Mouse (Mus musculus): Measurements from ENCODE around the gene Ret. TPM values are rescaled to one million over a fixed set of nuclear protein-coding genes. Genes with fewer than 3 reads are reported as not detected.

Gene Ret
- polyA plus RNA-seq, 1 experiment from 2014 or later, result 1.3 TPM

DNA sequence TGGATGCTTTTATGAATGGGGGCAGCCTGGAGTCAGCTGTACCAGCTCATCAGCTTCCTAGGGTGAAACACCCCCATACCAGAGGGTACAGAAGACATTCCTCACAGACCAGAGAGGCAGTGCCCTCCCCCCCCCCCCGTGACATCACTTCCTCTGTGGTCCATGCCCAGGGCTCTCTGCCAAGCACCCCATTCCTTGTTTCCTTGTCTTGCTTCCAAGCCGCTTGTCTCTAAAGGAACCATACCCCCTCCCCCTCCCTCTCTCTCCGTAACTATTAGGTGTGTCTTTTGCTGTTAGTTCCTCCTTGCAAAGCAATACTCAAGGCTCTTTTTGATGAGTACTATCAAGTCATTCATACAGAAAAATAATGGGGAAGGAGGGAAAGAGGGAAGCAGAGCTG is 4.6 kb downstream of the Ret start:
- WGBS, result 7% methylated on average over 3 of the region's 3 CpGs
- Histone ChIP-seq H3K4me2 (replicated peaks; ENCODE audit: low read depth, low read length) (no peak overlapping the region), H3K9me3 (ENCODE audit: low read length) (no peaks in the 10 kb centered on the region), H3K4me3 (ENCODE audit: low read depth, low read length) (no peak overlapping the region), H3K36me3 (ENCODE audit: insufficient read depth, low read length) (no peaks in the 10 kb centered on the region), H3K4me1 (ENCODE audit: insufficient read depth, low read depth, low read length) (no peaks in the 10 kb centered on the region; the same call in 1 of the 2 replicates), H3K27ac (ENCODE audit: low read length) (no peak overlapping the region), H3K27me3 (replicated peaks; ENCODE audit: insufficient read depth, low read length) (peaks cover 32% of the 10 kb centered on the region), H3K9ac (replicated peaks; ENCODE audit: low read depth) (no peak overlapping the region)
- ATAC-seq (no peak), DNase-seq (ENCODE audit: low spot score) (peak; percentile 24)
- TF ChIP-seq EP300 (IDR thresholded peaks at IDR 0.05) (no peak), CTCF (IDR thresholded peaks at IDR 0.05) (no peak)

GRCm38 (mm10) chr6:118192199-118192598 is 5.3 kb downstream of the Ret start:
- peak; percentile 37 for ATAC-seq
- no peaks in the 10 kb centered on the region for H3K36me3 ChIP-seq (ENCODE audit: insufficient read depth, low read length)

DNA sequence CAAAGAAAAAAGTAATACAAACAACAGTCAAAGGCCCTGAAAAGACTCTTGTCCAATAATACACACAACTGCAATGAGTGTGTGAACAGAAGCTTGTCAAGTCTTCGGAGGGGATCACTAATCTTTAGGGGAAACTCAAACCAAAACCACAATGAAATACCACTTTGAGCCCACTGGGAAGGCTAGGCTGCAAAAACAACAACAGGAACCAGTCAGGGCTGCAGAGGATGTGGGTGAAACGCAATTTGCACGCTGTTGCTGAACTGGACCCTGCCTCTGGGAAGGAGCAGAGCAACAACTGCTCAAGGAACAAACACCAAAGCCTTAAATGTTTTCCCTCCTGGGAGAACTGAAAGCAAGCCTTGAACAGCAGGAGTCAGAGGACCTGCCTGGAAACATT is 7.8 kb downstream of the Ret start:
- TF ChIP-seq CTCF (IDR thresholded peaks at IDR 0.05) (no peak), EP300 (IDR thresholded peaks at IDR 0.05) (no peak)
- ATAC-seq (no peak), DNase-seq (ENCODE audit: low spot score) (no peak)
- no peaks in the 10 kb centered on the region for H3K9me3 ChIP-seq (ENCODE audit: low read length)
- WGBS, result 54% methylated on average over 3 of the region's 3 CpGs
- H3K27ac ChIP-seq (ENCODE audit: low read length), result no peak overlapping the region
- no peak overlapping the region for H3K4me3 ChIP-seq (ENCODE audit: low read depth, low read length)
- H3K4me1 ChIP-seq (ENCODE audit: insufficient read depth, low read depth, low read length), result no peaks in the 10 kb centered on the region
- H3K36me3 ChIP-seq (ENCODE audit: insufficient read depth, low read length), result no peaks in the 10 kb centered on the region
- no peak overlapping the region for H3K4me2 ChIP-seq (replicated peaks; ENCODE audit: low read depth, low read length)
- H3K9ac ChIP-seq (replicated peaks; ENCODE audit: low read depth), result no peak overlapping the region
- H3K27me3 ChIP-seq (replicated peaks; ENCODE audit: insufficient read depth, low read length), result 0 out of 2 replicates have a peak, but pooled peaks cover 4% of the 10 kb centered on the region

More at GRCm38 (mm10) chr6:118192199-118192598, 5.3 kb downstream of the Ret start:
- H3K27ac ChIP-seq (ENCODE audit: low read length), result no peak overlapping the region
- TF ChIP-seq EP300 (IDR thresholded peaks at IDR 0.05) (no peak), CTCF (IDR thresholded peaks at IDR 0.05) (no peak)
- H3K9me3 ChIP-seq (ENCODE audit: low read length), result no peaks in the 10 kb centered on the region
- no peaks in the 10 kb centered on the region; the same call in 1 of the 2 replicates for H3K4me1 ChIP-seq (ENCODE audit: insufficient read depth, low read depth, low read length)
- H3K27me3 ChIP-seq (replicated peaks; ENCODE audit: insufficient read depth, low read length), result peaks cover 25% of the 10 kb centered on the region
- no peak overlapping the region for H3K4me2 ChIP-seq (replicated peaks; ENCODE audit: low read depth, low read length)
- 29% methylated on average over 4 of the region's 4 CpGs for WGBS
- DNase-seq (ENCODE audit: low spot score), result peak; percentile 32
- H3K9ac ChIP-seq (replicated peaks; ENCODE audit: low read depth), result no peak overlapping the region
- no peak overlapping the region for H3K4me3 ChIP-seq (ENCODE audit: low read depth, low read length)

GRCm38 (mm10) chr6:118188599-118188998 is 8.9 kb downstream of the Ret start:
- Histone ChIP-seq H3K36me3 (ENCODE audit: insufficient read depth, low read length) (no peaks in the 10 kb centered on the region), H3K27ac (ENCODE audit: low read length) (no peak overlapping the region), H3K9me3 (ENCODE audit: low read length) (no peaks in the 10 kb centered on the region), H3K4me2 (replicated peaks; ENCODE audit: low read depth, low read length) (no peak overlapping the region), H3K4me1 (ENCODE audit: insufficient read depth, low read depth, low read length) (no peaks in the 10 kb centered on the region), H3K9ac (replicated peaks; ENCODE audit: low read depth) (no peak overlapping the region), H3K4me3 (ENCODE audit: low read depth, low read length) (no peak overlapping the region), H3K27me3 (replicated peaks; ENCODE audit: insufficient read depth, low read length) (no peaks in the 10 kb centered on the region)
- DNase-seq (ENCODE audit: low spot score), result no peak
- ATAC-seq, result no peak
- 73% methylated on average over 9 of the region's 9 CpGs for WGBS
- TF ChIP-seq EP300 (IDR thresholded peaks at IDR 0.05) (no peak), CTCF (IDR thresholded peaks at IDR 0.05) (no peak)

DNA sequence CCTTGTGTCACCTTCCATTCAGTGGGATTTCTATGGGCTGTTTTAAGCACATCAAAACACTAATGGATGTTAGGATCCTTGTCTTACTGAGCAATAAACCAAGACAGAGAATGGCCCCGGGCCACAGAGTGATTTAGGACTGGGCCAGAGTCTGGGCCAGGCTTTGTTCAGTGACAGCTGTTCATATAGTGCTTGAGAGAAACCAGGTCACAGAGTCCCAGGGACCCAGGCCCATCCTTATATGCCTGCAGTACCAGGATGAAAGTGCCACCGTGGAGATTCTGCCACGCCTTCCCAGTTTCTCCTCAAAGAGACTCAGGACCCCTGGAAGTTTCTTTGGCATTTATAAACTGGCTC is 10.3 kb downstream of the Ret start:
- Histone ChIP-seq H3K4me2 (replicated peaks; ENCODE audit: low read depth, low read length) (no peak overlapping the region), H3K27ac (ENCODE audit: low read length) (no peak overlapping the region), H3K9me3 (ENCODE audit: low read length) (no peaks in the 10 kb centered on the region), H3K9ac (replicated peaks; ENCODE audit: low read depth) (no peak overlapping the region), H3K4me1 (ENCODE audit: insufficient read depth, low read depth, low read length) (no peaks in the 10 kb centered on the region), H3K36me3 (ENCODE audit: insufficient read depth, low read length) (no peaks in the 10 kb centered on the region), H3K4me3 (ENCODE audit: low read depth, low read length) (no peak overlapping the region), H3K27me3 (replicated peaks; ENCODE audit: insufficient read depth, low read length) (no peaks in the 10 kb centered on the region)
- no peak for TF ChIP-seq CTCF (IDR thresholded peaks at IDR 0.05)
- no peak for TF ChIP-seq EP300 (IDR thresholded peaks at IDR 0.05)
- ATAC-seq (no peak), DNase-seq (ENCODE audit: low spot score) (no peak)
- WGBS, result 82% methylated on average over 3 of the region's 3 CpGs

GRCm38 (mm10) chr6:118186620-118187284 is 10.8 kb downstream of the Ret start:
- TF ChIP-seq EP300 (IDR thresholded peaks at IDR 0.05), result no peak
- TF ChIP-seq CTCF (IDR thresholded peaks at IDR 0.05), result no peak
- Histone ChIP-seq H3K4me1 (ENCODE audit: insufficient read depth, low read depth, low read length) (no peaks in the 10 kb centered on the region), H3K9ac (replicated peaks; ENCODE audit: low read depth) (no peak overlapping the region), H3K36me3 (ENCODE audit: insufficient read depth, low read length) (no peaks in the 10 kb centered on the region), H3K27me3 (replicated peaks; ENCODE audit: insufficient read depth, low read length) (no peaks in the 10 kb centered on the region), H3K27ac (ENCODE audit: low read length) (no peak overlapping the region), H3K9me3 (ENCODE audit: low read length) (no peaks in the 10 kb centered on the region), H3K4me2 (replicated peaks; ENCODE audit: low read depth, low read length) (no peak overlapping the region), H3K4me3 (ENCODE audit: low read depth, low read length) (no peak overlapping the region)
- DNase-seq (ENCODE audit: low spot score) (no peak), ATAC-seq (no peak)
- 73% methylated on average over 17 of the region's 17 CpGs for WGBS

Data from lung, postnatal 0 days (tissue).